Mouse (Mus musculus) thymus, postnatal 14 days (tissue): ENCODE results near the gene Srsf4.

ENCODE experiments used
- DNase-seq: peaks from one replicate; pipeline ENCODE4 v3.0.0; 2021

Srsf4 gene

GRCm38 (mm10) chr4:131874169-131874536 is 736 bp downstream of the Srsf4 start:
- DNase-seq = no peak

- no peak for DNase-seq
These were observed 1.1 kb downstream of the Srsf4 start for GRCm38 (mm10) chr4:131874567-131874966.

GRCm38 (mm10) chr4:131875242-131875641 is 1.8 kb downstream of the Srsf4 start:
- no peak for DNase-seq

- DNase-seq = no peak
These were observed 3.4 kb downstream of the Srsf4 start for GRCm38 (mm10) chr4:131876836-131877235.

- no peak for DNase-seq
These were observed 6.3 kb downstream of the Srsf4 start for GRCm38 (mm10) chr4:131879692-131880091.

- DNase-seq = no peak
These were observed 7.9 kb downstream of the Srsf4 start for GRCm38 (mm10) chr4:131881306-131881705.

GRCm38 (mm10) chr4:131883571-131883970 is 10.2 kb downstream of the Srsf4 start:
- DNase-seq = no peak

- DNase-seq = no peak
These were observed 12.0 kb downstream of the Srsf4 start for GRCm38 (mm10) chr4:131885376-131885775.

DNA sequence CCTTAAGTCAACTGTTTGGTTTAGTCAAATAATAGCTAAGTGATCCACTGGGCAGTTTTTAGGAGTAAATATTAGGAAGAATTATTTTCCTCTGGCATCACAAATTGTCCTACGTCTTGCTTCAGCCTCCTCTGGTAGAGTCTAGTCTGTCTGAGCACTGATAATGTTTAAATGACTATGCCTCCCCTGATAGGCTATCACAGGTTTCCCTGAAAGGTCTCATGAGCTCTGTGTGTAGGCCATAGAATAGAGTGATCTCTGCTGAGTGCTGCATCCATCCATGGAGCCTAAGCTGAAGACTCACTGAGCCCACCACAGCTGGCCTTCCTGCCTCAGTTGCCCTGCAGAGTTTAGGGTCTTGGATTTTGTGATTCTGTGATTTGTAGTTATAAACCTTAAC is 15.1 kb downstream of the Srsf4 start:
- no peak for DNase-seq

GRCm38 (mm10) chr4:131890692-131891091 is 17.3 kb downstream of the Srsf4 start:
- DNase-seq = no peak

GRCm38 (mm10) chr4:131897109-131897508 is 23.7 kb downstream of the Srsf4 start:
- DNase-seq = no peak

DNA sequence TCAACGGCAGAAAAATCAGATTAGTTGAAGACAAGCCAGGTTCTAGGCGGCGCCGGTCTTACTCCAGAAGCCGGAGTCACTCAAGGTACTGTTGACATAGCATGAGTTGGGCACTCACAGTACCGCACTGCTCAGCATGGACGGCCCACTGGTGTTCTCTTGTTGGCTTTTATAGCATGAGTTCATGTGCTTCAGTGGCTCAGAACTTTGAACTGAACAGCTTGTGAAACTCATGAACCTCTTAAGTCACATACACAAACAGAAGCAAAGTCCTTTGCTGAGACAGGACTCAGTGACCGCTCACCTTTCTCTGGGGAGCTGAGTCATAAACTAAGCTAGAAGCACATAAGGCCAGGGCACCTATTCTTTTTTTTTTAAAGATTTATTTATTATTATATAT is 24.4 kb downstream of the Srsf4 start:
- DNase-seq = no peak

DNA sequence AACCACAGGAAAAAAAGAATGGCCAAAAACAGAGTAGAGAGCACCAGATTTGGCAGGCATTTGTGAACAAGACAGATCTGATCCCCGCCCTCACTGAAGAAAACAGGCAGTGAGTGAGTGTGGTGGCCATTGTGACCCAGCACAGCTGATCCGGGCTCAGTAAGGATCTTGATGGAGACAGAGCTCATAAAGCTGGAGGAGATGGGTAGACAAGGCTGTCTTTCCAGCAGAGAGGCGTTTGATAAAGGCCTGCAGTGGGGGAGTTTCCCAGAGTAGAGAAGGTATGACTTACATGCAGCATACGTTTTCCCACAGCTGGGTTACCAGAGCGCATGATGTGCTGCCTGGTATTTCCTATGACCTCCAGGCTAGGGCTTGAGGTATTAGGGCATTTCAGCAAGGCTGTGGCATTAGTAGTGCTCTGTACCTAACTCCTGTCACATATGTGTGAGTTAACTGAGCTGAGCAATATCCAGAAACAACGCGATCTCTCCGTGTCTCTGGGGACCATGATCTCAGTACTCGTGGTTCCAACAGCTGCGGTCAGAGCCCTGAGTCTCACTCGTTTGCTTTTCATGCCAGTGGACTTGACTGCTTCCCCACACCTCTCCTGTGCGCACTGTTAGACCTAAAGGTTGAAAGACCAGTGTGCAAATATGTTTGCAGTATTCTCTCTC is 25.2 kb downstream of the Srsf4 start:
- DNase-seq = no peak

GRCm38 (mm10) chr4:131899180-131899554 is 25.8 kb downstream of the Srsf4 start:
- DNase-seq = no peak

DNA sequence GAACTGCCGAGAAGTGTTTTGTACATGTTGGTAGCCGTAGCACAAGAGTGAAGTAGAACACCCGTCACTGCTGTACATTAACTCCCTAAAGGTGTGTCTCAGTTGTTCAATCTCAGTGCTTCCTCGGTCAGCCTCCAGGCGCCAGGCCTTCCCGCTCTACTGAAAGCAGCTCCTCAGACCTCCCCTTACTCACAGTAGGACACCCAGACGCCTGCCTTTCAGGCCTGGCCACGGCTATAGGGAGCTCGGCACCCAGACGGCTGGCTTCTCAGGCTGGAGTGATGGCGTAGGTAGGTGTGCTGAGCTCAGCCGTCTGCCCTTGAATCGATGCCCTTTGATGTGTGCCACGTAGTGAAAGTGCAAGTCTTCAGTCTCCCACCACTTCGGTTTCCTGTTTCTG is 27.7 kb downstream of the Srsf4 start:
- no peak for DNase-seq

- DNase-seq = peak; percentile 49
These were observed 31.1 kb downstream of the Srsf4 start for GRCm38 (mm10) chr4:131904478-131904877.

DNA sequence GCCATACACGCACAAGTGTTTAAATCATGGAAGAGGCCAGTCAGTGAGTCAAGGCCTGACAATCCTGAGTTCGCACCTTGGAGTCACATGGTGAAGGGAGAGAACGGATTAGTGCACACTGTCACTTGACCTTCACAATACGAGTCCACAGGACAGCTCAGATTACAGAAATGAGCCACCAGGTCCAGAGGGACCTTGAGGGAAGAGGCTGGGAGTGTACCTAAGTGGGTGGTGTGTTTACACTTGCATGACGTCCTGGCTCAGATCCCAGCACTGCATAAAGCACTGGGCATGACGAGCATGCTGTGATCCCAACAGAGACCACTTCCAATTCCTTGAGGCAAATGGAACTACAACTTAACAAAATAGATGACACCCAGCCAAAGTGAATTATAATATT is 33.0 kb downstream of the Srsf4 start:
- DNase-seq = no peak

- DNase-seq = no peak
These were observed 34.5 kb downstream of the Srsf4 start for GRCm38 (mm10) chr4:131907912-131908311.

DNA sequence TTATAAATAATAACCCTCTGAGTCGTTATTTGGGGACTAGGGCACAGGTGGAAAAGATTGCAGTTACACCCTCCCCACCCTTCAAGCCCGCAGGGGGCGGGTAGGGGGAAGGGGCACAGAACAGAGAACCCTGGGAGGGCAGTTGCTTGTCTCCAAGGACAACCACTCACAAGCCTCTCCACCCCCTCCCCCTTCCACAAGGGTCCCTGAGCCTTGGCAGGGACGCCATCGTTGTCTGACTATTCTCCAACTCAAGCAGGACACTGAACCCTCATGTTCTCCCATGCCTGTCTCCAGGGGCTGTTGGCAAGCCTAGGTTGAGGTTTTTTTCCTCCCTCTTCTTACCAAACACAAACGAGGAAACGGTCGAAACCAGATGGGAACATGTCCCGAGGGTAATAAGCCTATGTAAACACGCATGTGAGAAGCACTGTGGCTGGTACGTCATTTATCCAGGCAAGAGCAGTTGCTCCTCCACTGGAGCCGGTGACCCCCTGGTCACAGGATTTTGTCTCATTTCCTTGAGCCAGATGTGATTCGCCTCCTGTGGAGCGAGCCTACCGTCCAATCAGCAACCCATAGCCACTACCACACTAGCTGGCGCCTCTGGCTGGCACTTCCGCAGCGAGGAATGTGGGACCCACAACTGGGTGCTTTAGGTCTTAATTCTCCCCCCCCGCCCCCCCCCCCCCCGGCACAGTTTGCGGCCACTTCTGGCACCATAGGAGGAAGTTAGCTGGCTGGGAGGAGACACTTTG is 37.0 kb downstream of the Srsf4 start:
- DNase-seq = no peak

DNA sequence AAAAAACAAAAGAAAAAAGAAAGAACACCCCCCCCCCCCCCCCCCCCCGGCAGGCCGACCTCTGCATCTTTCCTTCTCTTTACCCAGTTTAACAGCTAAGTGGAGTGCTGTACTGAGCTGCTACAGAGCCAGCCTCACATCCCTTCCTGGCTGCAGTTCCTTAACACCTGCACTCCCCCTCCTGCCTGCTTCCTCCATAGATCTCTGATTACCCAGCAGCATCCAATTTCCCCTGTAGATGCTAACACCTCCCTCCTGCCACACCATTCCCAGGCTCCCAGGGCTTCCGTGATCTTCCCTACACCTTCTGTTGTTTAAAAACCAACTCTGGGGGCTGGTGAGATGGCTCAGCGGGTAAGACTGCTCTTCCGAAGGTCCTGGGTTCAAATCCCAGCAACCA is 38.1 kb downstream of the Srsf4 start:
- DNase-seq = no peak

GRCm38 (mm10) chr4:131913526-131913925 is 40.1 kb downstream of the Srsf4 start:
- DNase-seq = no peak

- DNase-seq = no peak
These were observed 40.7 kb downstream of the Srsf4 start for GRCm38 (mm10) chr4:131914046-131914643.

- DNase-seq = no peak
These were observed 41.6 kb downstream of the Srsf4 start for GRCm38 (mm10) chr4:131914891-131915469.

DNA sequence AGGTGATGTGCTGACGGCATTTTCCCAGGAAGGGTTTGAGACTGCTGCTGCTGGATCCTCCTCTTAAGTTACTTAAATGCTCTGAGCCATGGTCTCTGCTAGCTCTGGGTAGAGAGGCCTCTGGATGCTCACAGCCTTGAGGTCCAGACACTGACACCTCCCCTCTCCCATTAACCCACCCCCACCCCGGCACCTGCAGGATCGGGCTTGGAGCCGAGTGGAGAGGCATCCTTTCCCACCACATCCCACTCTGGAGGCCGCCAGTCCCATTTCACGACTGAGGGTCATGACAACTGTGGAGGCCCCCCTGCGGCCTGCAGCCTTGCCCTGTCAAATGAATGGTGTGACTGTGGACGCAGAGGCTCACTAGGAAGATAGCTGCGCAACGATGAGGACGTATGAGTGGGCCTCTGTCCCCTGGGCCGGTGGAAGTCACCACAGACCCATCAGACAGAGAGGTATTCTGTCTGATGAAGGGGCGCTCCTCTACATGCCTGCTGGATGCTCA is 42.5 kb downstream of the Srsf4 start:
- no peak for DNase-seq
